Mouse (Mus musculus): ENCODE measurements around the gene Zfp787.

- TF ChIP-seq CTCF (IDR thresholded peaks at IDR 0.05) (no peak), POLR2A (IDR thresholded peaks at IDR 0.05; ENCODE audit: insufficient read depth, low read depth, low read length) (no peak)
These were observed 8.8 kb downstream of the Zfp787 start for GRCm38 (mm10) chr7:6146982-6147325.
